Mouse (Mus musculus) embryonic facial prominence, embryonic 14.5 days (tissue): ENCODE results near the gene Capza2. TPM values are rescaled to one million over a fixed set of nuclear protein-coding genes. Genes with fewer than 3 reads are reported as not detected.
"Not testable (repeated sequence)": the region's sequence is repeated elsewhere in the genome, so short reads cannot be mapped to it uniquely, and the experiment has no call there.

Source experiments
- ATAC-seq: fragments of 200-750 bp; cut with Nextera tagmentation; 2 replicates; pipeline ENCODE4 v1.8.0; 2017; ENCODE audit warnings: low read depth, moderate number of reproducible peaks, moderate TSS enrichment
- DNase-seq: peaks from one replicate; pipeline ENCODE4 v3.0.0-alpha.2; 2015; ENCODE audit warnings: low spot score
- H3K27ac ChIP-seq: fragments of 300-500 bp; sonication (generic); replicated peaks from 2 replicates; pipeline ENCODE4 v1.5.1; 2014; ENCODE audit warnings: low read depth, mild to moderate bottlenecking, low read length, moderate library complexity
- H3K27me3 ChIP-seq: fragments of 300-500 bp; sonication (generic); replicated peaks from 2 replicates; pipeline ENCODE4 v1.6.1; 2014; ENCODE audit warnings: low read length; ENCODE audit not compliant: control insufficient read depth, insufficient read depth
- H3K36me3 ChIP-seq: fragments of 300-500 bp; sonication (generic); 2 replicates; pipeline ENCODE4 v1.6.1; 2014; ENCODE audit warnings: low read length, mixed read lengths; ENCODE audit not compliant: control insufficient read depth, insufficient read depth
- H3K4me1 ChIP-seq: fragments of 300-500 bp; sonication (generic); 2 replicates; pipeline ENCODE4 v1.6.1; 2014; ENCODE audit warnings: antibody characterized with exemption, low read length; ENCODE audit not compliant: control insufficient read depth, insufficient read depth
- H3K4me2 ChIP-seq: fragments of 300-500 bp; sonication (generic); 2 replicates; pipeline ENCODE4 v1.6.1; 2014; ENCODE audit warnings: low read depth, mild to moderate bottlenecking, low read length, moderate library complexity, mixed read lengths
- H3K4me3 ChIP-seq: fragments of 300-500 bp; sonication (generic); 2 replicates; pipeline ENCODE4 v1.5.1; 2014; ENCODE audit warnings: low read depth, mild to moderate bottlenecking, low read length
- H3K9ac ChIP-seq: fragments of 300-500 bp; sonication (generic); 2 replicates; pipeline ENCODE4 v1.6.1; 2014; ENCODE audit warnings: low read depth, mild to moderate bottlenecking, low read length, moderate library complexity, mixed read lengths
- H3K9me3 ChIP-seq: fragments of 300-500 bp; sonication (generic); 2 replicates; pipeline ENCODE4 v1.6.1; 2016; ENCODE audit warnings: low read length; ENCODE audit not compliant: control insufficient read depth
- WGBS: fragments of 180-500 bp; shearing (Covaris S2); extraction: QIAGEN DNeasy Blood & Tissue Kit; methylation state at CpG from one replicate; pipeline ENCODE4 v1.1.7; 2014; 5-methylcytosine and 5-hydroxymethylcytosine counted together
- polyA plus RNA-seq: library from polyadenylated mRNA; unstranded; fragments of >200 nt; fragmentation: Nextera tagmentation; extraction: Ambion mirVana; gene quantifications from 2 replicates; pipeline ENCODE4 v1.2.1, GENCODE M21; 2014

The Capza2 gene
- polyA plus RNA-seq, 1 experiment from 2014 or later = 234 TPM

- no peak for ATAC-seq
- WGBS = 89% methylated on average over 8 of the region's 8 CpGs
Observed at GRCm38 (mm10) chr6:17681810-17682209, 45.8 kb downstream of the Capza2 start.

GRCm38 (mm10) chr6:17688676-17689075, 52.6 kb downstream of the Capza2 start:
- Histone ChIP-seq H3K4me2 (no peak overlapping the region), H3K4me3 (no peak overlapping the region), H3K4me1 (no peaks in the 10 kb centered on the region), H3K27ac (no peak overlapping the region), H3K36me3 (no peaks in the 10 kb centered on the region), H3K9me3 (peaks cover 3% of the 10 kb centered on the region), H3K9ac (no peak overlapping the region), H3K27me3 (no peaks in the 10 kb centered on the region)
- ATAC-seq = no peak
- 66% methylated on average over 5 of the region's 5 CpGs for WGBS
- DNase-seq = no peak

More at GRCm38 (mm10) chr6:17681810-17682209, 45.8 kb downstream of the Capza2 start:
- Histone ChIP-seq H3K27ac (no peak overlapping the region), H3K4me2 (no peak overlapping the region), H3K27me3 (no peaks in the 10 kb centered on the region), H3K9ac (no peak overlapping the region), H3K4me1 (no peaks in the 10 kb centered on the region), H3K4me3 (no peak overlapping the region), H3K36me3 (no peaks in the 10 kb centered on the region), H3K9me3 (no peaks in the 10 kb centered on the region)
- DNase-seq = no peak

GRCm38 (mm10) chr6:17692647-17693046, 56.6 kb downstream of the Capza2 start, which contains the start of gene St7:
Gene St7, plus strand, starts transcription at chr6:17692933.
- 0 out of 2 replicates have a peak, but pooled peaks cover 6% of the 10 kb centered on the region for H3K4me1 ChIP-seq
- peak within 1 kb of the TSS; percentile 97 for H3K9ac ChIP-seq
- peak within 1 kb of the TSS; percentile 75 for H3K4me3 ChIP-seq
- ATAC-seq = no peak
- H3K9me3 ChIP-seq = no peaks in the 10 kb centered on the region
- H3K27ac ChIP-seq = peak within 1 kb of the TSS; percentile 96
- H3K36me3 ChIP-seq = no peaks in the 10 kb centered on the region
- DNase-seq = peak; percentile 29
- 72% methylated on average over 7 of the region's 7 CpGs for WGBS
- no peaks in the 10 kb centered on the region for H3K27me3 ChIP-seq
- H3K4me2 ChIP-seq = peak within 1 kb of the TSS; percentile 82

- peak overlapping the region; percentile 97 for H3K9ac ChIP-seq
- WGBS = 4% methylated on average over 29 of the region's 97 CpGs
- peak overlapping the region; percentile 82 for H3K4me2 ChIP-seq
- DNase-seq = peak; percentile 84
- ATAC-seq = peak; percentile 82
- H3K4me3 ChIP-seq = peak overlapping the region; percentile 75
- H3K4me1 ChIP-seq = 0 out of 2 replicates have a peak, but pooled peaks cover 6% of the 10 kb centered on the region
- no peaks in the 10 kb centered on the region for H3K9me3 ChIP-seq
- H3K27ac ChIP-seq = peak overlapping the region; percentile 96
- H3K27me3 ChIP-seq = no peaks in the 10 kb centered on the region
- H3K36me3 ChIP-seq = no peaks in the 10 kb centered on the region
Observed at GRCm38 (mm10) chr6:17693726-17694549, 57.9 kb downstream of the Capza2 start.

- WGBS = under 1% methylated on average over 29 of the region's 46 CpGs
- H3K27me3 ChIP-seq = no peaks in the 10 kb centered on the region
- H3K4me1 ChIP-seq = 0 out of 2 replicates have a peak, but pooled peaks cover 6% of the 10 kb centered on the region
- no peaks in the 10 kb centered on the region for H3K9me3 ChIP-seq
- peak overlapping the region; percentile 97 for H3K9ac ChIP-seq
- H3K27ac ChIP-seq = peak overlapping the region; percentile 96
- DNase-seq (peak; percentile 74), ATAC-seq (peak; percentile 84)
- peak overlapping the region; percentile 75 for H3K4me3 ChIP-seq
- no peaks in the 10 kb centered on the region for H3K36me3 ChIP-seq
- H3K4me2 ChIP-seq = peak overlapping the region; percentile 82
Observed at GRCm38 (mm10) chr6:17694550-17694951, 58.5 kb downstream of the Capza2 start.

GRCm38 (mm10) chr6:17696321-17696734, 60.3 kb downstream of the Capza2 start:
- H3K27ac ChIP-seq = no peak overlapping the region; the same call in 1 of the 2 replicates
- no peaks in the 10 kb centered on the region for H3K27me3 ChIP-seq
- H3K9me3 ChIP-seq = no peaks in the 10 kb centered on the region
- peaks cover 13% of the 10 kb centered on the region; the same call in 1 of the 2 replicates for H3K4me1 ChIP-seq
- ATAC-seq = no peak
- no peak overlapping the region for H3K9ac ChIP-seq
- no peak overlapping the region for H3K4me3 ChIP-seq
- H3K36me3 ChIP-seq = no peaks in the 10 kb centered on the region
- H3K4me2 ChIP-seq = peak overlapping the region; percentile 33
- DNase-seq = peak; percentile 84
- 52% methylated on average over 5 of the region's 5 CpGs for WGBS

GRCm38 (mm10) chr6:17700936-17701612, 65.0 kb downstream of the Capza2 start:
- Histone ChIP-seq H3K4me2 (no peak overlapping the region), H3K27ac (no peak overlapping the region), H3K4me3 (no peak overlapping the region), H3K36me3 (no peaks in the 10 kb centered on the region), H3K9me3 (no peaks in the 10 kb centered on the region), H3K27me3 (no peaks in the 10 kb centered on the region), H3K9ac (no peak overlapping the region), H3K4me1 (peaks cover 10% of the 10 kb centered on the region; the same call in 1 of the 2 replicates)
- no peak for ATAC-seq
- 53% methylated on average over 7 of the region's 7 CpGs for WGBS
- DNase-seq = no peak

- 85% methylated on average over 1 of the region's 1 CpGs for WGBS
- H3K9ac ChIP-seq, H3K4me1 ChIP-seq, H3K9me3 ChIP-seq, H3K4me2 ChIP-seq, H3K27ac ChIP-seq, DNase-seq, H3K4me3 ChIP-seq, H3K36me3 ChIP-seq, H3K27me3 ChIP-seq, ATAC-seq: not testable (repeated sequence)
Observed at GRCm38 (mm10) chr6:17704038-17704437, 68.0 kb downstream of the Capza2 start.
